Mouse (Mus musculus) heart, embryonic 16.5 days (tissue): ENCODE data around the gene Vars. TPM values are rescaled to one million over a fixed set of nuclear protein-coding genes. Genes with fewer than 3 reads are reported as not detected.
A peak's percentile ranks its signal among the peaks of the same experiment; 100 is the strongest.

Experiments
- ATAC-seq: fragments of 200-750 bp; cut with Nextera tagmentation; replicated peaks from 2 replicates; pipeline ENCODE4 v1.8.0; 2017; ENCODE audit warnings: moderate number of reproducible peaks; ENCODE audit not compliant: insufficient read depth, low FRiP score; ENCODE audit errors: extremely low read depth
- H3K27ac ChIP-seq: fragments of 300-500 bp; sonication (generic); 2 replicates; pipeline ENCODE4 v1.5.1; 2014; ENCODE audit warnings: mild to moderate bottlenecking, low read length, control low read depth, moderate library complexity
- H3K27me3 ChIP-seq: fragments of 300-500 bp; sonication (generic); 2 replicates; pipeline ENCODE4 v1.6.1; 2014; ENCODE audit warnings: low read length, mixed read lengths; ENCODE audit not compliant: control insufficient read depth, insufficient read depth
- H3K36me3 ChIP-seq: fragments of 300-500 bp; sonication (generic); 2 replicates; pipeline ENCODE4 v1.6.1; 2014; ENCODE audit not compliant: control insufficient read depth, insufficient read depth
- H3K4me1 ChIP-seq: fragments of 300-500 bp; sonication (generic); 2 replicates; pipeline ENCODE4 v1.6.1; 2014; ENCODE audit warnings: low read length, mixed read lengths; ENCODE audit not compliant: control insufficient read depth, insufficient read depth
- H3K4me2 ChIP-seq: fragments of 300-500 bp; sonication (generic); 2 replicates; pipeline ENCODE4 v1.6.1; 2014; ENCODE audit warnings: low read depth, mild to moderate bottlenecking, control low read depth, low read length
- H3K4me3 ChIP-seq: fragments of 300-500 bp; sonication (generic); 2 replicates; pipeline ENCODE4 v1.5.1; 2014; ENCODE audit warnings: mild to moderate bottlenecking, control low read depth, low read length
- H3K9ac ChIP-seq: fragments of 300-500 bp; sonication (generic); 2 replicates; pipeline ENCODE4 v1.6.1; 2014; ENCODE audit warnings: low read length, control low read depth
- H3K9me3 ChIP-seq: fragments of 300-500 bp; sonication (generic); replicated peaks from 2 replicates; pipeline ENCODE4 v1.6.1; 2016; ENCODE audit warnings: low read length; ENCODE audit not compliant: control insufficient read depth
- WGBS: fragments of 180-500 bp; shearing (Covaris S2); extraction: QIAGEN DNeasy Blood & Tissue Kit; methylation state at CpG from one replicate; pipeline ENCODE4 v1.1.7; 2014; 5-methylcytosine and 5-hydroxymethylcytosine counted together
- polyA plus RNA-seq: library from polyadenylated mRNA; unstranded; fragments of >200 nt; fragmentation: Nextera tagmentation; extraction: Ambion mirVana; gene quantifications from 2 replicates; pipeline ENCODE4 v1.2.1, GENCODE M21; 2015

Gene Vars
- polyA plus RNA-seq, 1 experiment from 2014 or later = 75.0 TPM

DNA sequence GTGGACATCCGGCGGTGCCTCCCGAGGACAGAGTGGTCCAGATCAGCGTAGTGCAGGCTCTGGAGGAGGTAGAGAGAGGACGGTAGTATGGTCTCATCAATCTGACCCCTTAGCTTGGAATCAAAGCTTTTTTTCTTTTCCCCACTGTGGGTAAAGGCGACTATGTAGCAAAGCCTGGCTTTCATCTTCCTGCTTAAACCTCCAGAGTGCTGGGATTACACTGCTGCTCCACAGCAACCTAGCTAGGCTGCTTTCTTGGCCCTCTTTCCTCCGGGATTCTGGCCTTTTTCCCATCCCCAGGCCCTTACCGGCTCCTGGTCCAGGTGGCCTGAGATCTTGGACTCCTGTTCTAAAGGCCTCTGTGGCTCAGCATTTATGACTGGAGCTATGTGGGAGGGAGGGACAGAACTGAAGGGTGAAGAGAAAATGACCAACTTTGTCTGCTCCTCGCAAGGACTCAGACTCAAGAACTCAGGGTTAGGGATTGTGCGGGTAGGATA is 63.6 kb downstream of the Vars start:
- peak overlapping the region; percentile 74 for H3K4me2 ChIP-seq
- H3K27ac ChIP-seq = no peak overlapping the region
- H3K27me3 ChIP-seq = peaks cover 28% of the 10 kb centered on the region
- H3K9ac ChIP-seq = no peak overlapping the region
- 31% methylated on average over 10 of the region's 10 CpGs for WGBS
- peaks cover 11% of the 10 kb centered on the region; the same call in 1 of the 2 replicates for H3K36me3 ChIP-seq
- H3K4me3 ChIP-seq = peak overlapping the region; percentile 47
- ATAC-seq = no peak
- no peaks in the 10 kb centered on the region for H3K9me3 ChIP-seq
- peaks cover 20% of the 10 kb centered on the region for H3K4me1 ChIP-seq

DNA sequence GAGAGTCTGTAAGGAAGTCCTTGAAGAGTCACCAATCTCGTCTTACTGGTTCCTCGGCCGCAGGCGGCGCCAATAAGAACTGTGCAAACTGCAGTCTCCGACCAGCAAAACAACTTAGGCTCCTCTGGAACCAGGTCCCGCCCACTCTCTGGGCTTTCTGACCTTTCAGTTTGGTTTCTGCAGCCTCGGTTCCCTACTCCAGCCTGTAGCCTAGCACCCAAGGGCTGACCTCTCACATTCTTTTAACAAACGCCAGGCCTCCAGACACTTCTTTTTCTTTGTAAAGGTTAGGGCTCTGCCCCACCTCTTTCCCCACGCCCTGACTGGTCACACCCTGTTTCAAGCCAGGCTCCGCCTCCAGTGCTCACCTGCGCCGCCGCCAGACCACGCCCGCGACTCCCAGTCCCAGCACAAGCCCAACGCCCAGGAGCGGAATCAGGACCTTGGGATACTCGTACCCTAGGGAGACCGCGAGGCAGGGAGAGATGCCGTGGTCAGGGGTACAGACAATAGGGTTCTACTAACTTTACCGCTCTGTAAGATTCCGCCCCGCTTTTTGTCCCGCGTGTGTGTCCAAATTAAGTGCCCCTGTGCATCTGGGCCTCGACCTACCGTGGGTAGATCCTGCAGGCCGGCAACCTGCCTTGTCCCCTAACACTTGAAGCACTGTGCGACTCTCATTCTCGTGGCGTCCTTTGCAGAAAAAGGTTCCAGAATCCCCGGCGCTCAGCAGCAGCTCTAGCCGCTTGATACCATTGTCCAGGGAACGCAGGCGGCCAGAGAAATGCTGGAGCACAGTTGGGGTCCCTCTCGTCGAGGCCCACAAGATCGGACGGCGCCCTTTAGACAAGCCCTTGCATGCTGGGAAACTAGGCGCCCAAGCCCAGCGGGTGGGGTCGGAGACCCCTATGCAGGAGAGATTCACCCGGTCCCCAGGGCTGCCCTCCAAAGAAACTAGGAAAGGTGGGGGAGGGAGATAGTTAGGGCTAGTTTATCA is 64.5 kb downstream of the Vars start, which contains the start of gene Ly6g6c:
Gene Ly6g6c (plus strand): TSS at position 438 of the 997 bp plus-strand sequence.
- Histone ChIP-seq H3K36me3 (peaks cover 11% of the 10 kb centered on the region; the same call in 1 of the 2 replicates), H3K4me2 (peak within 1 kb of the TSS; percentile 74), H3K9me3 (no peaks in the 10 kb centered on the region), H3K4me1 (peaks cover 15% of the 10 kb centered on the region), H3K27ac (no peak within 1 kb of the TSS), H3K27me3 (peaks cover 28% of the 10 kb centered on the region), H3K9ac (peak within 1 kb of the TSS; percentile 50; the same call in 1 of the 2 replicates), H3K4me3 (peak within 1 kb of the TSS; percentile 47)
- WGBS = 3% methylated on average over 48 of the region's 48 CpGs
- peak; percentile 35; the same call in 1 of the 2 replicates for ATAC-seq

Other genes with a start within 250 kb of the Vars start
- gene Cyp21a1, start 196.4 kb upstream of the Vars start, polyA plus RNA-seq = not detected in 2 replicates
- gene Stk19, start 164.0 kb upstream of the Vars start, polyA plus RNA-seq = 17.1 and 24.4 TPM in 2 replicates
- 37.7 and 38.6 TPM in 2 replicates for gene Dxo, start 164.0 kb upstream of the Vars start, polyA plus RNA-seq
- gene Skiv2l, start 150.8 kb upstream of the Vars start, polyA plus RNA-seq = 32.9 and 33.9 TPM in 2 replicates
- gene Nelfe, start 150.6 kb upstream of the Vars start, polyA plus RNA-seq = 57.5 and 64.3 TPM in 2 replicates
- 1.7 and 2.5 TPM in 2 replicates for gene Cfb, start 138.5 kb upstream of the Vars start, polyA plus RNA-seq
- 1.4 and 1.5 TPM in 2 replicates for gene Zbtb12, start 121.5 kb upstream of the Vars start, polyA plus RNA-seq
- not detected in 2 replicates for gene Gm20547, start 118.9 kb upstream of the Vars start, polyA plus RNA-seq
- 2.2 and 2.6 TPM in 2 replicates for gene C2, start 102.7 kb upstream of the Vars start, polyA plus RNA-seq
- gene Ehmt2, start 102.5 kb upstream of the Vars start, polyA plus RNA-seq = 39.5 and 41.5 TPM in 2 replicates
- 0.16 and 0.68 TPM in 2 replicates for gene Slc44a4, start 86.5 kb upstream of the Vars start, polyA plus RNA-seq
- gene Neu1, start 69.7 kb upstream of the Vars start, polyA plus RNA-seq = 20.1 and 20.4 TPM in 2 replicates
- gene Hspa1b, start 41.7 kb upstream of the Vars start, polyA plus RNA-seq = 0.11 and 0.18 TPM in 2 replicates
- not detected in 2 replicates for gene Gm20481, start 31.1 kb upstream of the Vars start, polyA plus RNA-seq
- gene Hspa1a, start 28.8 kb upstream of the Vars start, polyA plus RNA-seq = 3.9 and 4.4 TPM in 2 replicates
- gene Hspa1l, start 28.3 kb upstream of the Vars start, polyA plus RNA-seq = 3.1 and 4.2 TPM in 2 replicates
- 132 and 134 TPM in 2 replicates for gene Lsm2, start 19.1 kb upstream of the Vars start, polyA plus RNA-seq
- 0.27 and 0.34 TPM in 2 replicates for gene Vwa7, start 15.6 kb downstream of the Vars start, polyA plus RNA-seq
- gene Sapcd1, start 27.0 kb downstream of the Vars start, polyA plus RNA-seq = 1.9 and 3.0 TPM in 2 replicates
- 3.5 and 3.7 TPM in 2 replicates for gene Msh5, start 45.8 kb downstream of the Vars start, polyA plus RNA-seq
- gene Clic1, start 49.0 kb downstream of the Vars start, polyA plus RNA-seq = 349 and 372 TPM in 2 replicates
- 171 and 193 TPM in 2 replicates for gene Ddah2, start 58.0 kb downstream of the Vars start, polyA plus RNA-seq
- 0.17 TPM in 1 of 2 replicates, not detected in the other for gene Ly6g6c, start 64.4 kb downstream of the Vars start, polyA plus RNA-seq
- 0.16 and 0.54 TPM in 2 replicates for gene Mpig6b, start 65.2 kb downstream of the Vars start, polyA plus RNA-seq
- gene Ly6g6e, start 75.9 kb downstream of the Vars start, polyA plus RNA-seq = 0.72 and 0.84 TPM in 2 replicates
- 1.9 and 3.4 TPM in 2 replicates for gene Ly6g6d, start 77.1 kb downstream of the Vars start, polyA plus RNA-seq
- gene Ly6g6f, start 84.6 kb downstream of the Vars start, polyA plus RNA-seq = 0.29 and 0.39 TPM in 2 replicates
- 80.9 and 83.3 TPM in 2 replicates for gene Abhd16a, start 88.3 kb downstream of the Vars start, polyA plus RNA-seq
- 0.72 TPM in 1 of 2 replicates, not detected in the other for gene Ly6g5c, start 107.3 kb downstream of the Vars start, polyA plus RNA-seq
- gene Ly6g5b, start 114.4 kb downstream of the Vars start, polyA plus RNA-seq = 0.57 and 0.63 TPM in 2 replicates
- gene Gpank1, start 120.5 kb downstream of the Vars start, polyA plus RNA-seq = 13.6 and 14.9 TPM in 2 replicates
- 224 and 232 TPM in 2 replicates for gene Csnk2b, start 121.1 kb downstream of the Vars start, polyA plus RNA-seq
- gene D17H6S53E, start 125.4 kb downstream of the Vars start, polyA plus RNA-seq = 10.1 and 10.2 TPM in 2 replicates
- 0.60 and 0.89 TPM in 2 replicates for gene Apom, start 131.1 kb downstream of the Vars start, polyA plus RNA-seq
- 37.5 and 40.5 TPM in 2 replicates for gene Bag6, start 134.2 kb downstream of the Vars start, polyA plus RNA-seq
- 103 and 113 TPM in 2 replicates for gene Prrc2a, start 163.9 kb downstream of the Vars start, polyA plus RNA-seq
- gene Aif1, start 175.1 kb downstream of the Vars start, polyA plus RNA-seq = 6.0 and 10.9 TPM in 2 replicates
- gene Lst1, start 187.5 kb downstream of the Vars start, polyA plus RNA-seq = 7.9 and 8.2 TPM in 2 replicates
- gene Ltb, start 193.5 kb downstream of the Vars start, polyA plus RNA-seq = 3.5 and 6.4 TPM in 2 replicates
- gene Tnf, start 201.0 kb downstream of the Vars start, polyA plus RNA-seq = 0.20 and 0.33 TPM in 2 replicates
- gene Lta, start 204.4 kb downstream of the Vars start, polyA plus RNA-seq = 0.27 and 0.79 TPM in 2 replicates
- 0.41 and 1.2 TPM in 2 replicates for gene Gm16181, start 219.8 kb downstream of the Vars start, polyA plus RNA-seq
- 10.1 and 10.4 TPM in 2 replicates for gene Atp6v1g2, start 232.7 kb downstream of the Vars start, polyA plus RNA-seq
- 8.4 and 8.8 TPM in 2 replicates for gene Nfkbil1, start 234.8 kb downstream of the Vars start, polyA plus RNA-seq
- gene Ddx39b, start 240.8 kb downstream of the Vars start, polyA plus RNA-seq = 256 and 260 TPM in 2 replicates